Mouse (Mus musculus): ENCODE measurements around the gene Frg2f1.

Frg2f1 gene

GRCm38 (mm10) chr4:119492933-119493327 lies 46.4 kb downstream of the Frg2f1 start:
- DNase-seq (ENCODE audit: extremely low spot score, low spot score), result no peak

DNA sequence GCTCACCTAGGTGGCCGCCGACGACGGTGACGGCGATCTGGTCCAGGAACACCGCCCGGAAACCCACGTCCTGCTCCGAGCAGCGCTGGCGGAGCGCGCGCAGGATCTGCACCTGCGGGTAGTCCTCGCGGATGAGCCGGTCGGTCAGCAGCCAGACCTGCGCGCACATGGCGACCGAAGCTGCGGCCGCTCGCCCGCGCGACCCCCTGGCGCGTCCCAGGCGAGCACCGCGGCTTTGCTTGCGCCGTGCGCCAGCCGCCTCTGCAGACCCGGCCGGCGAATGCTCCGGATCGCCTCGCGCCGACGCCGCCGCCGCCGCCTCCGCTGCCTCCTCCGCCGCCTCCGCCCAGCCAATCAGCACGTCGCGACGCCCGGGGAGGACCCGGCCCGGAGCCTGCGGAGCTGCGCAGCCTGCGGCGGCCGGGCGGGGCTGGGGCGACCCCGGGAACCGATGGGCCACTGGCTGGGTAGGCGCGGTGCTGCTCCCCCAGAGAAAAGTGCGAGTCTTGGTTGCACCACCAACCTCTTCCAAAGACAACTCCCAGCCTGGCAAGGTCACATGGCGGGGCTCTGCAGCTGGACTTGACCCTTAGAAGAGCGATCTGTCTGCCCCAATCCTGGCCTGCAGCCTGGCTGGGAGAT lies 46.9 kb downstream of the Frg2f1 start, which contains the start of gene Rimkla:
Rimkla (minus strand) TSS at position 338 of the 642 bp plus-strand sequence.
- DNase-seq (ENCODE audit: extremely low spot score, low spot score), result peak; percentile 79

- peak; percentile 26 for DNase-seq (ENCODE audit: extremely low spot score, low spot score)
These were observed 48.5 kb downstream of the Frg2f1 start for GRCm38 (mm10) chr4:119490806-119491205.

DNA sequence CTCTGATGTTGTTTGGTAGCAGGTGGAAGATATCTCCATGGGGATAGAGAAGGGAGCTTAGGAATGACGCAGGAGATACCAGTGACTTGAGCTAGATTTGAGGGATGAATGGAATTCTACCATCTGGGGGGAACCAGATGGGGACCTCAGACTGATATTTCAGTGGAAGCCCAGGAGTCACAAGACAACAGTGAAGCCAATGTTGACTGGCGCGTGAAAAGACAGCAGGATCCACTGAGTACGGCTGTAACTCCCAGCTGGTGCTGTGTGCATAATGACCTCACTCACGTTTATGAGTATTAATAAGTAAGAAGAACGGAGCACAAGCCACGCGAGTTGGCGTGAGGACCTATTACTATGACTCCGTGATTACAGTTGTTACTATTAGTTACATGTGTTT lies 49.7 kb downstream of the Frg2f1 start:
- no peak for DNase-seq (ENCODE audit: extremely low spot score, low spot score)

DNA sequence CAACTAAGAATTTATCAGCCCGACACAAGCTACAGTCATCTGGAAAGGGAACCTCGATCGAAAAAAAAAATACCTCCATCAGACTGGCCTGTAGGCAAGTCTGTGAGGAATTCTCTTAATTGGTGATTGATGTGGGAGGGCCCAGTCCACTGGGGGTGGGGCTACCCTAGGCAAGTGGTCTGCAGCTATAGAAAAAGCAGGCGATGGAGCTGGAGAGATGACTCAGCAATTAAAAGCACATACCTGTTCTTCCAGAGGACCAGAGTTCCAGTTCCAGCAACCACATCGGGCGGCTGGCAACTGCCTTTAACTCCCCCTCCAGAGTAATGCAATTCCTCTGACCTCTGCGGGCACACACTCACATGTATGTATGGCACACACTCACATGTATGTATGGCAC lies 54.4 kb downstream of the Frg2f1 start:
- DNase-seq (ENCODE audit: extremely low spot score, low spot score), result no peak

DNA sequence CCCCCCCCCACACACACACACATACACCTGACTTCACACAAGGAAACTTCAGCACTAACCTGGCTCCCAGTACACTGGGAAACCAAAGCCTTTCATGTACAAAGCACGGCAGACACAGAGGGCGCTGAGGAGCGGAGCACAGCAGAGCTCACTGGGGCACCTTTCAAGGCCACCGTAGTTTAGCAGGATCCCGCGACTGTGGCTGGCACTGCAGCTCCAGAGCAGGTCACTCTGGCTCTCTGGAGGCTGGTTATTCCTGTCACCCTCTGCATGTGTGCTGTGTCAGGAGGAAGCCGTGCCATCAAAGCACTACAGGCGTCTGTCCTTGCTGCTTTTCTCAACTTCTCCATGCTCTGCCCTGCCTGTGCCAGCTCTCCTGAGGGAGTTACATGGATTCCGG lies 56.3 kb downstream of the Frg2f1 start:
- DNase-seq (ENCODE audit: extremely low spot score, low spot score), result no peak

Data from neural tube, embryonic 10.5 days (tissue).